Mouse (Mus musculus) cerebellum, adult 9-10 months (tissue): ENCODE data around the gene Rtp1.

Experiments used
- DNase-seq: peaks from one replicate; pipeline ENCODE4 v3.0.0; 2022

Rtp1 gene

GRCm38 (mm10) chr16:23428647-23429319 is at the start of gene Rtp1:
Rtp1 (plus strand) TSS chr16:23429133.
- DNase-seq, result peak; percentile 10

- DNase-seq, result no peak
These were observed 49.2 kb upstream of the Rtp1 start for GRCm38 (mm10) chr16:23379536-23380230.

- no peak for DNase-seq
These were observed 44.6 kb upstream of the Rtp1 start for GRCm38 (mm10) chr16:23384304-23384703.

- DNase-seq, result no peak
These were observed 31.0 kb upstream of the Rtp1 start for GRCm38 (mm10) chr16:23397931-23398330.

GRCm38 (mm10) chr16:23401463-23401862 is 27.5 kb upstream of the Rtp1 start:
- DNase-seq, result no peak

GRCm38 (mm10) chr16:23401959-23402358 is 27.0 kb upstream of the Rtp1 start:
- no peak for DNase-seq

- DNase-seq, result peak; percentile 46
These were observed 25.8 kb upstream of the Rtp1 start for GRCm38 (mm10) chr16:23403008-23403755.

GRCm38 (mm10) chr16:23412930-23413329 is 16.0 kb upstream of the Rtp1 start:
- no peak for DNase-seq

GRCm38 (mm10) chr16:23416261-23416656 is 12.7 kb upstream of the Rtp1 start:
- DNase-seq, result no peak

- DNase-seq, result no peak
These were observed 12.2 kb upstream of the Rtp1 start for GRCm38 (mm10) chr16:23416657-23417293.

GRCm38 (mm10) chr16:23417456-23418240 is 11.3 kb upstream of the Rtp1 start:
- DNase-seq, result no peak

GRCm38 (mm10) chr16:23419565-23420085 is 9.3 kb upstream of the Rtp1 start:
- DNase-seq, result no peak

- DNase-seq, result no peak
These were observed 5.1 kb upstream of the Rtp1 start for GRCm38 (mm10) chr16:23423825-23424224.

- DNase-seq, result peak; percentile 20
These were observed 1.2 kb upstream of the Rtp1 start for GRCm38 (mm10) chr16:23427701-23428100.

- peak; percentile 29 for DNase-seq
These were observed 1.1 kb downstream of the Rtp1 start for GRCm38 (mm10) chr16:23429991-23430390.

GRCm38 (mm10) chr16:23437404-23438166 is 8.7 kb downstream of the Rtp1 start:
- DNase-seq, result no peak

- no peak for DNase-seq
These were observed 15.3 kb downstream of the Rtp1 start for GRCm38 (mm10) chr16:23444231-23444630.

GRCm38 (mm10) chr16:23449946-23450345 is 21.0 kb downstream of the Rtp1 start:
- DNase-seq, result no peak

GRCm38 (mm10) chr16:23450816-23451215 is 21.9 kb downstream of the Rtp1 start:
- DNase-seq, result no peak

GRCm38 (mm10) chr16:23452476-23452875 is 23.5 kb downstream of the Rtp1 start:
- DNase-seq, result peak; percentile 21

GRCm38 (mm10) chr16:23454376-23454775 is 25.4 kb downstream of the Rtp1 start:
- DNase-seq, result no peak
